Mouse (Mus musculus) cortical plate, adult 2 months (tissue): Measurements from ENCODE around the gene Pirb. TPM values are rescaled to one million over a fixed set of nuclear protein-coding genes. Genes with fewer than 3 reads are reported as not detected.
"Not testable (repeated sequence)": the region's sequence is repeated elsewhere in the genome, so short reads cannot be mapped to it uniquely, and the experiment has no call there.

ENCODE experiments used
- H3K27ac ChIP-seq: fragments of 200-500 bp; 2 replicates; pipeline ENCODE4 v1.5.1; 2012; ENCODE audit warnings: low read length, control low read depth, inconsistent platforms; ENCODE audit not compliant: insufficient read depth
- H3K4me1 ChIP-seq: fragments of 200-500 bp; 2 replicates; pipeline ENCODE4 v1.6.1; 2011; ENCODE audit warnings: low read length; ENCODE audit not compliant: control insufficient read depth, insufficient read depth
- H3K4me3 ChIP-seq: fragments of 200-500 bp; 2 replicates; pipeline ENCODE4 v1.5.1; 2011; ENCODE audit warnings: mild to moderate bottlenecking, low read length, control low read depth; ENCODE audit not compliant: insufficient read depth
- CTCF ChIP-seq: fragments of 200-500 bp; IDR thresholded peaks from 2 replicates; pipeline ENCODE4 v1.5.1; 2011; ENCODE audit warnings: mild to moderate bottlenecking, control low read depth, low read length; ENCODE audit not compliant: insufficient read depth; ENCODE audit errors: extremely low read depth
- POLR2A ChIP-seq: fragments of 200-500 bp; IDR thresholded peaks from 2 replicates; pipeline ENCODE4 v1.6.1; 2011; ENCODE audit warnings: mild to moderate bottlenecking, low read length, control low read depth; ENCODE audit not compliant: insufficient read depth; ENCODE audit errors: extremely low read depth
- polyA plus RNA-seq: library from polyadenylated mRNA; depleted of rRNA; stranded (reverse); fragments of >200 nt; gene quantifications from 2 replicates; pipeline ENCODE4 v1.2.3, GENCODE M21; 2012; rRNA removed

Pirb gene
- 0.38 and 0.40 TPM in 2 replicates for polyA plus RNA-seq

DNA sequence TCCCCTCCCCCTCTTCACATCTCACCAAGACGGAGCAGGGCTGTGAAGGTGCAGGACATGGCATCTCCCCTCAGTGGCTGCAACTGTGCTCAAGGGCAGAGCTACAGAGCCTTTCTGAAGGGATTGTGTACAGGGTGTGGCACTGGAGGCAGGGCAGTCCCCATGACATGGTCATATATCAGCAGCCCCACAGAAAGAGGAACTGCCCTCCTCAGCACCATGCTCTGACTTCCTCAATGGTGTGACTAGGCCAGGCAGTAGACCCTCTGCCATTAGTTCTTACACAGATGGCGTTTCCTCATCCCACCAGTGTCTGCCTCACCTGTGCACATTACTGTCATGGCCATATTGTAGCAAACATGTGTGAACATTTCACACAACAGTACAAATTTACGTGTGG is at the start of gene Pirb:
Pirb (minus strand) TSS at position 124 of the 400 bp plus-strand sequence.
- not testable (repeated sequence) for H3K27ac ChIP-seq, H3K4me3 ChIP-seq, H3K4me1 ChIP-seq

DNA sequence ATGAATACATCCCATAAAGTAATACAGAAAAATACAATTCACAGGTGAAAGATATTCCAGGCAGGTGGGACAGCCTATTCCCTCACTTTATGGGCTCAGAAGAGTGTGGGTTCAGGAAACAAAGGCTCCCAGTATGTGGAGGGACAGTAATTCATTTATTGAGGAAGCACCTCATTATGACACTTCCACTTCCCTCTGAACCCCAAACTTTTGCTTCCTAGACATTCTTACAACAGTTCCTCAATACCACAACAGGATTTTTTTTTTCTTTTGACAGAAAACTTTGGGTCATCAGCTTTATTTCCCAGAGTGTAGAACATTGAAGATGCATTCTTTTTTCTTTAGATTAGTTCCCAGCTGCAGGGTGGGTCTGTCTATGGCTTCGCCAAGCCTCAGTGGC is 12.5 kb upstream of the Pirb start:
- not testable (repeated sequence) for H3K27ac ChIP-seq, H3K4me1 ChIP-seq, H3K4me3 ChIP-seq

DNA sequence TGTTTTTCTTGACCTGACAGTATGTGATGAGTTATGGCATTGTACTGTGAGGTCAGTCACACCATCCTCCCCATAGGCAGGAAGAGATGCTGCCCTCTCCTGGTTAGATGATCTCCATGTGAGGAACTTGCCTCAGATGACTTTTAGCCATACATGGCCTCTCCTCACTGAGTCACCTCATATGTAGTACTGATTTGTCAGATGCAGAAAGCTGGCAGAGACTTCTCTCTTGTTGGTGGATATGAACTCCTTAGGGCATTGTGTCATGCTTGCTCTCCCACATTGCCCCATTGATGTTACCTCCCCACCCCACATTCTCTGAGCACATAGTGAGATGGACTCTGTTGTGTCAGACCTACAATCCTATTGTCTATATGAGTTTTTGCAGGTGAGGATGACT is 5.3 kb upstream of the Pirb start:
- H3K4me1 ChIP-seq, H3K4me3 ChIP-seq, H3K27ac ChIP-seq: not testable (repeated sequence)

DNA sequence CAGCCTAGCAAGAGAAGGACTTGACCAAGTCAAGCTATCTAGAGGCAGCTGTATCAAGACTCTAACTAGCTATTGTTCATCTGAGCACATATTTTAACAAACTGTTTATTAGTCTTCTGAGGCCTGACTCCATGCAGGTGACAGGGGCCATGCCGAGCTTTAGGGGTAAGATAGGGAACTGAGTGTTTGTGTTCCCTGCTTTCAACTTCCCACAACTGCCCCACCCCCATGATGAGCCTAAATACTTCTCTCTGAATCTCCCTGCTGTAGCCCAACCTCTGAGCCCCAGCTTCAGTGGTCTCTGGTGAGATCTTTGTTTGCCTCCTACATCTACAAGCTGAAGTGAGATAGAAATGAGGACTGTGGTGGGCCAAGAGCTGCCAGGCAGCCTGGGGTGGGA is 4.9 kb downstream of the Pirb start:
- Histone ChIP-seq H3K4me1 (no peaks in the 10 kb centered on the region), H3K4me3 (no peak overlapping the region), H3K27ac (no peak overlapping the region)
- no peak for TF ChIP-seq CTCF
- no peak for TF ChIP-seq POLR2A

DNA sequence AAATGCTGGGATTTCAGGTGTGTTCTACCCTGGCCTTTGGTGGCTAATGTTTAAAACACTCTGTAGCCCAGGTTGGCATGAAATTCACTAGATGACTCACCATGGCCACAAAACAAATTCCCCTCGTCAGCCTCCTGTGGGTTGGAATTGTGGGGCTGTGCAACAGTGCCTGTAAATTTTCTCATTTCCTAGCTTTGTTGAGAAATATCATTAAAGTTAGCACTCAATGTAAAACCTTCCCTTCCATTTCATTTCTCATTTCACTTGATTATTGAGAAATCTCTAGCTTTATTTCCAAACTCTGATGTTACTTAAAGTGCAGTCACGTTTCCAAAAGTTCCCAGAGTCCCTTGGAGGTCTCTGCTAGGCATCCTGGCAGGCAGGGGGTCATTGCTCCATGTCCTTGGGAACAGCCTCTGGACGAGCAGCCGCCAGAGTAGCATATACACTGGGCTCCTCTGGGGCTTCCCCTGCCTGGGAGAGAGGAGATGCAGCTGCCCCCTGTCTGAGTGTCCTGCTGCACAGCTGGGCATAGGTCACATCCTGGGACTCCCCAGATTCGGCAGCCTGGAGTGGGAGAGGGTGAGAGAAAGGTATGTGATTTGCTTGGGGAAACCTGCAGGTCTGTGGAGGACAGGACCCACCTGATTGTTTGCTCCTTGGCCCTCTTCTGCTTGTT is 7.8 kb downstream of the Pirb start:
- H3K4me1 ChIP-seq = no peaks in the 10 kb centered on the region
- H3K27ac ChIP-seq = no peak overlapping the region
- H3K4me3 ChIP-seq = no peak overlapping the region
- TF ChIP-seq POLR2A (no peak), CTCF (no peak)

DNA sequence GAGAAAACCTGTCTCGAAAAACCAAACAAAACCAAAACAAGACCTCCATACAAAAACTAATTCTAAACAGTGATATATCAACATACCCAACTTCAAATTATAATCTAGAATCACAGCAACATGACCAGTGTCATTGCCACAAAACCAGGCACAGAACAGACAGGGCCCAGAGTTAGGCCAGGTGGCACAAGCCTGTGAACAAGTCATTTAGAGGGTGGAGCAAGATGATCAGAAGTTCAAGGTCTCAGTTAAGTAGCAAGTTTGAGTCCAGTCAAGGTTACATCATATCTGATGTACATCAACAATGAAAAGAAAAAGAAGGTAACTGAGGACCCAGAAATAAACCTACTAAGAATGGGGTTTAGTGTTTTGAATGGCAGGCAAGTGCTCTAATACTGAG is 11.2 kb downstream of the Pirb start:
- no peaks in the 10 kb centered on the region for H3K4me1 ChIP-seq
- TF ChIP-seq CTCF (no peak), POLR2A (no peak)
- H3K27ac ChIP-seq = no peak overlapping the region
- no peak overlapping the region for H3K4me3 ChIP-seq

DNA sequence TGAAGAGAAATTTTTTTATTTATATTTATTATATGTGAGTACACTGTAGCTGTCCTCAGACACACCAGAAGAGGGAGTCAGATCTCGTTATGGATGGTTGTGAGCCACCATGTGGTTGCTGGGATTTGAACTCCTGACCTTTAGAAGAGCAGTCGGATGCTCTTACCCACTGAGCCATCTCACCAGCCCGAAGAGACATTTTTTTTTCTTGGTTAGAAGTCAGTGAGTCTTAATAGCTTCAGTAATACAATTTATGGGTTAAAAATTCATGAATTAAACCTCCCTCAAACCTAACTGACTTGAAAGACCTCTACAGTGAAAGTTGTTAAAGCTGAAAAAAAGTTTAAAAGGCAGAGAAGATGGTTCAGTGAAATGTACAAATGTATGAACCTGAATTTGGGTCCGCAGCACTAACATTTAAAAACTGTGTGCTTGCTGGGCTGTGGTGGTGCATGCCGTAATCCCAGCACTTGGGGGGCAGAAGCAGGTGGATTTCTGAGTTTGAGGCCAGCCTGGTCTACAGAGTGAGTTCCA is 11.7 kb downstream of the Pirb start:
- H3K4me1 ChIP-seq, H3K4me3 ChIP-seq: not testable (repeated sequence)

DNA sequence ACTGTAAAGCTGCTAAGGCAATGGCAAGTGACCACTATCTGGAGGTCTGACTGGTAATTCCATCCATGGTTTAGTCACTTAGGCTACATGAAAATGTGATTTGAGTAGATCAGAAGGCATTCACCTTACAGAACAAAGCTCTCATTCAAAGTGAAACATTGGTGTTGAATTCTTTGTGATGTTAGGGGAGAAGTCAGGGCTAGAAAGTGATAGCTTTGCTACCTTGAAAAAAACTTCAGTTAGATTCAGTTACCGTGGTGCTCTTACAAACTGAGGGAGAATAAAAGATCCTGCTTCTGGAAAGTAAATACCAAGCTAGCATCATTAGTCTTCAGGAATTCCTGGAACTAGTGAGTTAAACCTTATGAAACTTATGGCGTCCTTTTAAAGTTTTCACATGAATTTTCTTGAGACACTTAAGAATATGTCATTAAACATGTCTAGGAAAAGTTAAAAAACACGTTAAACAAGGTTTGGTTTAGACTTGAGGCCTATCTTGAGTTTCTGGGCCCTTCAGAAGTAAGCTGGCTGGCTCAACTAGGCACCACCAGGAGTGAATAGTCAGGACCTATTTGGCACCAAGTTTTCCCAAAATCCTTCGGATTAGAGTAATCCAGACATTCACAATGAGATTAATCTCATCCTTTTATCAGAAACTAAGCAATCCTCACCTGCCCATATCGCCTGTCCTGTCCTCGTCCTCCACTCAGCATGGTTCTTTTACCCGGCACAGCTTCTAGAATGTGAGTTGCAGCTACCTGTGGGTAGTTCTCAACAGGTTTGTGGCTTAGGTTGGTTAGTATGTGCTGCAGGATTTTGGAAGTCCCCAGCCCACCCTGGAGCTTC is 12.4 kb downstream of the Pirb start:
- Histone ChIP-seq H3K27ac (no peak overlapping the region), H3K4me1 (no peaks in the 10 kb centered on the region), H3K4me3 (no peak overlapping the region)
- no peak for TF ChIP-seq CTCF
- TF ChIP-seq POLR2A = no peak

More for the DNA sequence above, 11.7 kb downstream of the Pirb start:
- H3K27ac ChIP-seq = not testable (repeated sequence)

DNA sequence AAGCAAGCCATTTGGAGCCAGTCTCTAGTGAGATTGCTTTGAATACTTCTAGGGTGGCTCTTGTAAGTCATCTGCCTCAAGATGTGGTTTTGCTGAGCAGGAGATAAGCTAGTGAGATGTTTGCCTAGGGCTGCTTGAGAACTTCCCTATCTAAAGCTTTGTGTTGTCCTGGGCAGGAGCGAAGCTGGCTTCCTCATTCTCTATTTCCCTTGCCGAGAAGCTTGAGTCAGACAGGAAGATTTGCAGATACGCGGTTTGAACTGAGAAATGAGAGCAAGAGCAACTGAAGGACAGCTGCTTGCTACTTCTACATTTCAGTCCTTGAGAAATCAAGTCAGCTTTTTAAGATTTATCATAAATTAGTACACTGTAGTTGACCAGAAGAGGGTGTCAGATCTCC is 13.2 kb downstream of the Pirb start:
- Histone ChIP-seq H3K4me3 (no peak overlapping the region), H3K4me1 (no peaks in the 10 kb centered on the region), H3K27ac (no peak overlapping the region)
- TF ChIP-seq CTCF (no peak), POLR2A (no peak)

DNA sequence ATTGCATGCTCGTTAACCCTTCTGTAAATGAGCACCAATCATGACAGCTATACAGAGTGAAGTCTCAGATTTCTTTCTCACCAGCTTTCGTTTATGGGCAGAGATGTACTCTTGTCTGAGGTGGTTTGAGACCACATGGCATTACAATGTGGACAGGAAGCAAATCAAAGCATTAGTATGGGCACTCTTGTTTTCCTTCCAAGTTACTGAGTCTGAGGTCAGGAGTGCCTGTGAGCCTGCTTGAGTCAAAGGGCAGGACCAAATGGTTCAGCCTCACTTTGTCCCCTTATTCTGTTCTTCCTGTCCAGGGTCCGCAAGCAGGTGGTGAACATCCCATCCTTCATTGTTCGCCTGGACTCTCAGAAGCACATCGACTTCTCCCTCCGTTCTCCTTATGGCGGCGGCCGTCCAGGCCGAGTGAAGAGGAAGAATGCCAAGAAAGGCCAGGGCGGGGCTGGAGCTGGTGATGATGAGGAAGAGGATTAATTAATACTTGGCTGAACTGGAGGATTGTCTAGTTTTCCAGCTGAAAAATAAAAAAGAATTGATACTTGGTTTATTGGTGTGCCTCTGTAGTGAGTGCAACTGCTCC is 13.8 kb downstream of the Pirb start:
- no peak overlapping the region for H3K27ac ChIP-seq
- TF ChIP-seq CTCF (no peak), POLR2A (no peak)
- H3K4me1 ChIP-seq = no peaks in the 10 kb centered on the region
- no peak overlapping the region for H3K4me3 ChIP-seq
